Mouse (Mus musculus) cerebellum, adult 11 months (tissue): ENCODE data around the gene Vps52.

Experiments
- DNase-seq: peaks from one replicate; pipeline ENCODE4 v3.0.0; 2022

Vps52 gene

DNA sequence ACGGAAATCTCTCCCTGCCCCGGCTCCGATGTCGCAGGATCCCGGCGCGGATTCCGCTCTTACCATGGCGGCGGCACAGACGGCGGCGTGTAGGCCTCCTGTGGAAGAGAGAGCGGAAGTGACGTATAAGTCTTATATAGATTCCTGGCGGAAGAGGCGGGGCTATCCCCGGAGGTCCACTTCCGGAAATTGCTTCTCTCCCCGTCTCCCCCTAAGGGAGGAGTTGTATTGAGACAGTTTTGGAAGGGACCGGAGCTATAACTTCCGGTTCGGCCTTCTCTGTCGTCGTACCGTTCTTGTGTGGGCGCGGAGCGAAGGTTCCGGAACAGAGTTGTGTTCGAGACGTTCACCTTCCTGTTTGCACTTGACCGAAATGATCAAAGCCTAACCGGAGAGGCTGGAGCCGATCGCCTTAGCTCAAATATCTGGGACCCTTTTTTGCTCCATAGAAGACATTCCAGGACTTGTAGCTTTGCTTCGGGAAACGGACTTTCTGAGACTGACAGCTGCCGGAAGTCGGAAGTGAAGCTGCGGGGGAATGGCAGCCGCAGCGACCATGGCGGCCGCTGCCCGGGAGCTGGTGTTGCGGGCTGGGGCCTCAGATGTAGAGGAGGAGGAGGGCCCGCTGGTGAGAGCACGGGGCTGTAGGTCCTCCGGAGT lies at the start of gene Vps52, which contains the start of gene Rps18:
TSS of gene Vps52 (plus strand) at position 258 of the 660 bp plus-strand sequence.
TSS of gene Rps18 (minus strand) at position 447 of the 660 bp plus-strand sequence.
- DNase-seq = peak; percentile 98

GRCm38 (mm10) chr17:33908331-33909076 lies 47.1 kb upstream of the Vps52 start:
- peak; percentile 68 for DNase-seq

GRCm38 (mm10) chr17:33909077-33909868 lies 46.3 kb upstream of the Vps52 start, which contains the start of gene Daxx:
Daxx (plus strand) TSS chr17:33909414.
- peak; percentile 98 for DNase-seq

- peak; percentile 20 for DNase-seq
Observed at GRCm38 (mm10) chr17:33909869-33910250, 45.8 kb upstream of the Vps52 start.

DNA sequence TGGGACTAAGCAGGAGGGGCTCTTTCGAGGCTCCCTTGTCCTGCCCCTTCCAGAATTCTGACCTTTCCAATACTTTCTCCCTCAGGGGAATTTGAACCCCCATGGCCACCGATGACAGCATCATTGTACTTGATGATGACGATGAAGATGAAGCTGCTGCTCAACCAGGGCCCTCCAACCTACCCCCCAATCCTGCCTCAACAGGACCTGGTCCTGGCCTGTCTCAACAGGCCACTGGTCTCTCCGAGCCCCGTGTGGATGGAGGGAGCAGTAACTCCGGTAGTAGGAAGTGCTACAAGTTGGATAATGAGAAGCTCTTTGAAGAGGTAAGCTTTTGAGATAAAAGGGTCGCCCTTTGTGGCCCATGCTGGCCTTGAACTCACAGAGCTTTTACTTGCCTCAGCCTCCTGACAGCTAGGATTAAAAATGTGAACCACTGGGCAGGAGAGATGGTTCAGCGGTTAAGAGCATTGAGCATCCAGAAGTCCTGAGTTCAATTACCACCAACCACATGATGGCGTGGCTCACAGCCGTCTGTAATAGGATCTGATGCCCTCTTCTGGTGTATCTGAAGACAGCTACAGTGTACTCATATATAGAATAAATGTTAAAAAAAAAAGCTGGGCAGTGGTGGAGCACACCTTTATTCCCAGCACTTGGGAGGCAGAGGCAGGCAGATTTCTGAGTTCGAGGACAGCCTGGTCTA lies 45.1 kb upstream of the Vps52 start:
- DNase-seq = peak; percentile 33

DNA sequence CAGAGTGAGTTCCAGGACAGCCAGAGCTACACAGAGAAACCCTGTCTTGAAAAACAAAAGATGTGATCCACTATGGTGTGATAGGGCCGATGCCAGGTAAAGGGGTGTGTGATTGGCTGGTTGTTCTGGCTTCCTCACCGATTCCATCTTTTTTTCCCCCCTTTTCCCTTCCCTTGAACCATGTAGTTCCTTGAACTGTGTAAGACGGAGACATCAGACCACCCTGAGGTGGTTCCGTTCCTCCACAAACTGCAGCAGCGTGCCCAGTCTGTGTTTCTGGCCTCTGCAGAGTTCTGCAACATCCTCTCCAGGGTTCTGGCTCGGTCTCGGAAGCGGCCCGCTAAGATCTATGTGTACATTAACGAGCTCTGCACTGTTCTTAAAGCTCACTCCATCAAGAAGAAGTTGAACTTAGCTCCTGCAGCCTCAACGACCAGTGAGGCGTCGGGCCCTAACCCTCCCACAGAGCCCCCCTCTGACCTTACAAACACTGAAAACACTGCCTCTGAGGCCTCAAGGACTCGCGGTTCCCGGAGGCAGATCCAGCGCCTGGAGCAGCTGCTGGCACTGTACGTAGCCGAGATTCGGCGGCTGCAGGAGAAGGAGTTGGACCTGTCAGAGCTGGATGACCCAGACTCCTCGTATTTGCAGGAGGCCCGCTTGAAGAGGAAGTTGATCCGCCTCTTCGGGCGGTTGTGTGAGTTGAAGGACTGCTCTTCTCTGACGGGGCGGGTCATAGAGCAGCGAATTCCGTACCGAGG lies 44.4 kb upstream of the Vps52 start:
- peak; percentile 21 for DNase-seq

DNA sequence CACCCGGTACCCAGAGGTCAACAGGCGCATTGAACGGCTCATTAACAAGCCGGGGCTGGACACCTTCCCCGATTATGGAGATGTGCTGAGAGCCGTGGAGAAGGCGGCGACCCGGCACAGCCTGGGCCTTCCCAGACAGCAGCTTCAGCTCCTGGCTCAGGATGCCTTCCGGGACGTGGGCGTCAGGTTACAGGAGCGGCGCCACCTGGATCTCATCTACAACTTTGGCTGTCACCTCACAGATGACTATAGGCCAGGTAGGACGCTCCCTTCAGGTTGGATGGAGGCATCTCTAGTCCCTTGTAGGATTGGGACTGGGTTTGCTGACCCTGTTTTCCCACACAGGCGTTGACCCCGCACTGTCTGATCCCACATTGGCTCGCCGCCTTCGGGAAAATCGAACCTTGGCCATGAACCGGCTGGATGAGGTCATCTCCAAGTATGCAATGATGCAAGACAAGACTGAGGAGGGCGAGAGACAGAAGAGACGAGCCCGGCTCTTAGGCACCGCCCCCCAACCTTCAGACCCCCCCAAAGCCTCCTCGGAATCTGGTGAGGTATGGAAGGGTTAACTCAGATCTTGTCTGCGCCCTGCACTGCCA lies 43.7 kb upstream of the Vps52 start:
- peak; percentile 40 for DNase-seq

DNA sequence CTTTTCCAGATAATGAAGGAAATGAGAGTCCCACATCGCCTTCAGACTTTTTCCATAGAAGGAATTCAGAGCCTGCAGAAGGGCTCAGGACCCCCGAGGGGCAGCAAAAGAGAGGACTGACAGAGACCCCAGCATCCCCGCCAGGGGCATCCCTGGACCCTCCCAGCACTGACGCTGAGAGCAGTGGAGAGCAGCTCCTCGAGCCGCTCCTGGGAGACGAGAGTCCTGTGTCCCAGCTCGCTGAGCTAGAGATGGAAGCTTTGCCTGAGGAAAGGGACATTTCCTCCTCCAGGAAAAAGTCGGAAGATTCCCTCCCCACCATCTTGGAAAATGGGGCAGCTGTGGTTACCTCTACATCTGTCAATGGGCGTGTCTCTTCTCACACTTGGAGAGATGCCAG lies 42.3 kb upstream of the Vps52 start:
- peak; percentile 31 for DNase-seq

GRCm38 (mm10) chr17:33913905-33914304 lies 41.7 kb upstream of the Vps52 start:
- DNase-seq = peak; percentile 22

GRCm38 (mm10) chr17:33914969-33915391 lies 40.6 kb upstream of the Vps52 start:
- peak; percentile 40 for DNase-seq

DNA sequence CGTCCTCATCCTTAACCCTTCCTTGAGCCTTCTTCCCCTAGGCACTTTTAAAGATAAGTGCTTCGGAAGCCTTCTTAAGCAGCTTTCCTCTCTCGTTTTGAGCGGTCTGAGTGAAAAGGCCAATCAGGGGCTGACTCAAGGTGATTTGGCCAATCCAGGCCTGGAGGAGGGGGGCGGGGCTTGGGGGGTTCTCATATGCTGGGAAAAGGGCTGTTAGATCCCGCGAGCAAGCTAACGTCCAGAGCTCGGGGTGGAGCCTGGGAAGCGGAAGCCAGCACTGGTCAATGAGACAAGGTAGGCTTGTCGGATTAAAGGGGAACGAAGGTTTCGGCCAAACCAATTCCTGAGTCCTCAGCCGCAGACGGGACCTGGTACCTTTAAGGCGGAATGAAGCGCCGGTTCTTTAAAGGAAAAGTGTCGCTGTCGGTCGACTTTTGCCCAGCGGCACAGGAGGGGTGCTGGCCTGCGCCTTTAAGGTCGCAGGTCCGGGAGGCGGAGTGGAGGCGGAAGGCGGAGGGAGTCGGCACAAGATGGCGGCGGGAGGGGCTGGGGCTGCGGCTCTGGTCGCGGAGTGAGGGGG lies 39.9 kb upstream of the Vps52 start, which contains the start of the genes Tapbp and Zbtb22:
TSS of gene Tapbp (plus strand) at position 229 of the 580 bp plus-strand sequence.
TSS of gene Zbtb22 (plus strand) at position 234 of the 580 bp plus-strand sequence.
- peak; percentile 97 for DNase-seq

DNA sequence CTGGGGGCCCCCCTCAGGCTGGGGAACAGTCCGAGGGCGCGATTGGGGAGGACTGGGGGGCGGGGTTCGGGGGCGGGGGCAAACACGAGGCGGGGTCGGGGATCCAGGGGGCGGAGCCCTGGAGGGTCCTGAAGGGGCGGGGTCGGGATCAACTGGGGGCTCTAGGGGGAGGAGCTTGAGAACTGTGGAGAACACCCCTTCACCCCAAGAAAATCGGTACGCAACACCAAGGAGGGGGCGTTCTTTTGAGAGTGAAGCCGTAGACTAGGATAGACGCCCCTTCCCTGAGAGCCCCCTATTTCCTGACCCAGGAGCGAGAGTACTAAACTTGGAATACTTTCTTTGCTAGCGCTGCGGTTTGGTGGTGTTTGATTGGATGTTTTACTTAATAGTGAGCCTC lies 39.3 kb upstream of the Vps52 start:
- DNase-seq = no peak

DNA sequence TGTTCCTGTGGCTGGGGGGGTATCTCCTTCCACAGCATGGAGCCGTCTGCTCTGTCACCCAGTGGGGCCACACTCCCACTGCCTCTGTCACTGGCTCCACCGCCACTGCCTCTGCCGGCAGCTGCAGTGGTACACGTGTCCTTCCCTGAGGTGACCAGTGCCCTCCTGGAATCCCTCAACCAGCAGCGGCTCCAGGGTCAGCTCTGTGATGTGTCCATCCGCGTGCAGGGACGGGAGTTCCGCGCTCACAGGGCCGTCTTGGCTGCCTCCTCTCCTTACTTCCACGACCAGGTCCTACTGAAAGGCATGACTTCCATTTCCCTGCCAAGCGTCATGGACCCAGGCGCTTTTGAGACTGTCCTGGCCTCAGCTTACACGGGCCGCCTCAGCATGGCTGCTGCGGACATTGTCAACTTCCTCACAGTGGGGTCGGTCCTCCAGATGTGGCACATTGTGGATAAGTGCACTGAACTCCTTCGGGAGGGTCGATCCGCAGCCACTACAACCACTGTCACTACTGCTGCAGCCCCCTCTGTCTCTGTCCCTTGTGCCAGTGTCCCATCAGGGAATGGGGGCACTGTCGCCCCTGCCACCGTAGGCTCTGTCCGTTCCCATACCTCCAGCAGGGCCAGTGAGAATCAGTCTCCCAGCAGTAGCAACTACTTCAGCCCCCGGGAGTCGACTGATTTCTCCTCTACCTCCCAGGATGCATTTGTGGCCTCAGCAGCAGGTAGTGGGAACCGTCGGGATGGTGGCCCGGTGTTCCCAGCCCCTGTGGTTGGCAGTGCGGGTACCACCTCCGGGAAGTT lies 38.6 kb upstream of the Vps52 start:
- peak; percentile 47 for DNase-seq

GRCm38 (mm10) chr17:33917656-33918292 lies 37.8 kb upstream of the Vps52 start:
- no peak for DNase-seq

- DNase-seq = peak; percentile 33
Observed at GRCm38 (mm10) chr17:33918293-33919203, 37.1 kb upstream of the Vps52 start.

- peak; percentile 68 for DNase-seq
Observed at GRCm38 (mm10) chr17:33919351-33920281, 36.0 kb upstream of the Vps52 start.
